Comparison of ENCODE assay signal across 8 mouse cellular contexts in genomic region chr13:104229181-104229580, GRCm38 (mm10). TPM values are rescaled to one million over a fixed set of nuclear protein-coding genes. Genes with fewer than 3 reads are reported as not detected.
DNase-seq lines count a peak whose midpoint lies in the region; ATAC-seq lines count a peak whose summit lies in the region.

No protein-coding gene starts in this region.

- H3K9me3 ChIP-seq in heart, embryonic 12.5 days (replicated peaks): no peaks in the 10 kb centered on the region
- no peaks in the 10 kb centered on the region for H3K9me3 ChIP-seq in forebrain, embryonic 14.5 days (replicated peaks; ENCODE audit: control insufficient read depth, low read length)
- no peaks in the 10 kb centered on the region for H3K9me3 ChIP-seq in liver, embryonic 15.5 days (replicated peaks)

- H3K4me1 ChIP-seq in heart, embryonic 12.5 days (replicated peaks): peaks cover 8% of the 10 kb centered on the region; the same call in 1 of the 2 replicates
- H3K4me1 ChIP-seq in forebrain, embryonic 14.5 days (ENCODE audit: control insufficient read depth, insufficient read depth, low read length): peaks cover 13% of the 10 kb centered on the region; the same call in 1 of the 2 replicates
- peaks cover 15% of the 10 kb centered on the region for H3K4me1 ChIP-seq in liver, embryonic 15.5 days (replicated peaks)

- ATAC-seq in heart, embryonic 12.5 days (ENCODE audit: insufficient number of reproducible peaks, low FRiP score): no peak
- ATAC-seq in forebrain, embryonic 14.5 days: peak; percentile 38
- peak; percentile 45 for ATAC-seq in liver, embryonic 15.5 days (ENCODE audit: insufficient read depth)

- no peaks in the 10 kb centered on the region for H3K27me3 ChIP-seq in heart, embryonic 12.5 days (replicated peaks)
- H3K27me3 ChIP-seq in forebrain, embryonic 14.5 days (replicated peaks; ENCODE audit: control insufficient read depth, insufficient read depth, low read length): no peaks in the 10 kb centered on the region
- H3K27me3 ChIP-seq in liver, embryonic 15.5 days: no peaks in the 10 kb centered on the region

- peaks cover 4% of the 10 kb centered on the region for H3K36me3 ChIP-seq in heart, embryonic 12.5 days
- H3K36me3 ChIP-seq in forebrain, embryonic 14.5 days (ENCODE audit: control insufficient read depth, insufficient read depth, low read length): 0 out of 2 replicates have a peak, but pooled peaks cover 4% of the 10 kb centered on the region
- H3K36me3 ChIP-seq in liver, embryonic 15.5 days (replicated peaks): peaks cover 15% of the 10 kb centered on the region

- H3K4me3 ChIP-seq in heart, embryonic 12.5 days: peak overlapping the region; percentile 75
- peak overlapping the region; percentile 81 for H3K4me3 ChIP-seq in forebrain, embryonic 14.5 days (ENCODE audit: low read depth, low read length)
- peak overlapping the region; percentile 83 for H3K4me3 ChIP-seq in liver, embryonic 15.5 days (replicated peaks)

- DNase-seq in heart, postnatal 10 days: no peak
- DNase-seq in ES-CJ7 (ENCODE audit: low read depth, low spot score): peak; percentile 35
- DNase-seq in forebrain, embryonic 14.5 days (ENCODE audit: low spot score): no peak
- no peak for DNase-seq in layer of hippocampus, postnatal 10 days (ENCODE audit: low spot score in 2 of 2)
- no peak for DNase-seq in left cerebral cortex, adult 9 months (ENCODE audit: low spot score in 2 of 2)
- DNase-seq in gastrocnemius, adult 8-10 months (ENCODE audit: low spot score in 2 of 2): no peak

- H3K27ac ChIP-seq in heart, embryonic 12.5 days (ENCODE audit: poor library complexity, severe bottlenecking): peak overlapping the region; percentile 63; the same call in 1 of the 2 replicates
- no peak overlapping the region for H3K27ac ChIP-seq in forebrain, embryonic 14.5 days (ENCODE audit: low read depth, low read length)
- peak overlapping the region; percentile 99 for H3K27ac ChIP-seq in liver, embryonic 15.5 days (replicated peaks)

- intact Hi-C loops in heart, postnatal 10 days (cut with DNase I): loop anchor here (5.0 kb wide), 1 partner anchor 47 kb away; no protein-coding TSS in a partner anchor

- H3K4me2 ChIP-seq in heart, embryonic 12.5 days: peak overlapping the region; percentile 72
- peak overlapping the region; percentile 71 for H3K4me2 ChIP-seq in forebrain, embryonic 14.5 days (ENCODE audit: low read length)
- peak overlapping the region; percentile 68 for H3K4me2 ChIP-seq in liver, embryonic 15.5 days

- H3K9ac ChIP-seq in heart, embryonic 12.5 days: peak overlapping the region; percentile 85
- H3K9ac ChIP-seq in forebrain, embryonic 14.5 days (ENCODE audit: low read length): peak overlapping the region; percentile 86
- H3K9ac ChIP-seq in liver, embryonic 15.5 days: peak overlapping the region; percentile 84

- 8% methylated on average over 15 of the region's 15 CpGs for WGBS in heart, embryonic 12.5 days
- 6% methylated on average over 15 of the region's 15 CpGs for WGBS in forebrain, embryonic 14.5 days
- 2% methylated on average over 15 of the region's 15 CpGs for WGBS in liver, embryonic 15.5 days (ENCODE audit: insufficient replicate concordance)

RNA-seq across cellular contexts. Expression of gene Ppwd1, which starts 0.5 kb away (rescaled TPM):
- 10.6 and 11.0 TPM in 2 replicates for polyA plus RNA-seq in heart, embryonic 12.5 days (2016; fragmentation: Nextera tagmentation; extraction: Ambion mirVana)
- 10 to 100 TPM in 1 of 2 experiments, 1 to 10 TPM in 1; 8.8 to 10.2 TPM for total RNA-seq in heart, postnatal 10 days (2021)
- polyA plus RNA-seq in forebrain, embryonic 14.5 days (2014; fragmentation: Nextera tagmentation; extraction: Ambion mirVana): 7.8 and 9.0 TPM in 2 replicates
- 9.0 and 9.2 TPM in 2 replicates for polyA plus RNA-seq in liver, embryonic 15.5 days (2015; fragmentation: Nextera tagmentation; extraction: Ambion mirVana)
- 10 to 100 TPM; 13.2 to 13.7 TPM for total RNA-seq in layer of hippocampus, postnatal 10 days (2021)
- 1 to 10 TPM; 6.3 to 7.5 (median 7.0) TPM for total RNA-seq in gastrocnemius, adult 8-10 months (2022)

RNA-seq across cellular contexts. Expression of gene Cenpk, which starts 0.8 kb away (rescaled TPM):
- polyA plus RNA-seq in heart, embryonic 12.5 days (2016; fragmentation: Nextera tagmentation; extraction: Ambion mirVana): 50.1 and 53.8 TPM in 2 replicates
- 1 to 10 TPM; 3.8 to 5.5 TPM for total RNA-seq in heart, postnatal 10 days (2021)
- 27.9 and 33.1 TPM in 2 replicates for polyA plus RNA-seq in forebrain, embryonic 14.5 days (2014; fragmentation: Nextera tagmentation; extraction: Ambion mirVana)
- 52.7 and 65.2 TPM in 2 replicates for polyA plus RNA-seq in liver, embryonic 15.5 days (2015; fragmentation: Nextera tagmentation; extraction: Ambion mirVana)
- total RNA-seq in layer of hippocampus, postnatal 10 days (2021): 1 to 10 TPM; 3.0 to 4.5 TPM
- total RNA-seq in gastrocnemius, adult 8-10 months (2022): under 1 TPM in 3 of 4 experiments, not detected in 1; 0.19 to 0.43 (median 0.34) TPM

RNA-seq across cellular contexts. Expression of gene Trim23, which starts 50.6 kb away (rescaled TPM):
- 16.9 and 17.9 TPM in 2 replicates for polyA plus RNA-seq in heart, embryonic 12.5 days (2016; fragmentation: Nextera tagmentation; extraction: Ambion mirVana)
- 10 to 100 TPM; 19.6 to 20.7 TPM for total RNA-seq in heart, postnatal 10 days (2021)
- 39.9 and 46.6 TPM in 2 replicates for polyA plus RNA-seq in forebrain, embryonic 14.5 days (2014; fragmentation: Nextera tagmentation; extraction: Ambion mirVana)
- polyA plus RNA-seq in liver, embryonic 15.5 days (2015; fragmentation: Nextera tagmentation; extraction: Ambion mirVana): 8.2 and 9.1 TPM in 2 replicates
- total RNA-seq in layer of hippocampus, postnatal 10 days (2021): 10 to 100 TPM; 55.5 to 57.4 TPM
- 10 to 100 TPM; 27.1 to 29.6 (median 28.0) TPM for total RNA-seq in gastrocnemius, adult 8-10 months (2022)

RNA-seq across cellular contexts. Expression of gene Trappc13, which starts 50.9 kb away (rescaled TPM):
- 52.7 and 54.5 TPM in 2 replicates for polyA plus RNA-seq in heart, embryonic 12.5 days (2016; fragmentation: Nextera tagmentation; extraction: Ambion mirVana)
- 10 to 100 TPM; 34.4 to 37.4 TPM for total RNA-seq in heart, postnatal 10 days (2021)
- polyA plus RNA-seq in forebrain, embryonic 14.5 days (2014; fragmentation: Nextera tagmentation; extraction: Ambion mirVana): 65.7 and 68.0 TPM in 2 replicates
- 21.4 and 22.3 TPM in 2 replicates for polyA plus RNA-seq in liver, embryonic 15.5 days (2015; fragmentation: Nextera tagmentation; extraction: Ambion mirVana)
- total RNA-seq in layer of hippocampus, postnatal 10 days (2021): 10 to 100 TPM; 47.6 to 50.2 TPM
- 10 to 100 TPM; 32.3 to 36.0 (median 34.4) TPM for total RNA-seq in gastrocnemius, adult 8-10 months (2022)

RNA-seq across cellular contexts. Expression of gene Adamts6, which starts 58.5 kb away (rescaled TPM):
- 5.7 and 6.8 TPM in 2 replicates for polyA plus RNA-seq in heart, embryonic 12.5 days (2016; fragmentation: Nextera tagmentation; extraction: Ambion mirVana)
- total RNA-seq in heart, postnatal 10 days (2021): 1 to 10 TPM; 6.5 to 9.6 TPM
- 2.0 and 2.2 TPM in 2 replicates for polyA plus RNA-seq in forebrain, embryonic 14.5 days (2014; fragmentation: Nextera tagmentation; extraction: Ambion mirVana)
- 0.17 and 0.28 TPM in 2 replicates for polyA plus RNA-seq in liver, embryonic 15.5 days (2015; fragmentation: Nextera tagmentation; extraction: Ambion mirVana)
- total RNA-seq in layer of hippocampus, postnatal 10 days (2021): 1 to 10 TPM; 3.5 to 4.2 TPM
- total RNA-seq in gastrocnemius, adult 8-10 months (2022): 1 to 10 TPM in 2 of 4 experiments, under 1 TPM in 2; 0.75 to 1.3 (median 1.0) TPM
